Comparison of ENCODE assay signal across 11 mouse cellular contexts in the genomic region with DNA sequence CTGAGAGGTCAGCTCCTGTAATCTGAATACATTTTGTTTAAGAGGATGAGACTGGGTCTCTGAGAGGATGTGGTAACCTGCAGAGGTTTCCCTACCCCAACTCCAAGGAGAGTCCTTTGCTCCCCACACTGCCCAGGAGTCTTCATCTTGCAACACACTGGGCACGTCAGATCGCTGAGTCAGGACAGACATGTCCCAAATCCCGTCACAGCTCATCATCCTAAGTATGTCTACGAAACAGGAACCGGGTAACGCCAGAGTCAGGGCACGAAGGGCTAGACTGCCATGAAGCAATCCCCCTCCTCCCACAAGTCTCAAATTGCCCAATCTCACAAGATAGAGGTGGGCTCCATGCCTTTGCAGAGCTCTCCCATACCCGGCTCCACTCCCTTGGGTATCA. TPM values are rescaled to one million over a fixed set of nuclear protein-coding genes. Genes with fewer than 3 reads are reported as not detected.
DNase-seq lines count a peak whose midpoint lies in the region; ATAC-seq and TF ChIP-seq lines count a peak whose summit lies in the region.
"Had no signal": no experiment of that assay in that cellular context is flagged by ENCODE, and none has a peak within 500 bp of the region (broad histone marks: within the 10 kb centered on the region; RNA-seq: fewer than 3 reads in every experiment).

No protein-coding gene starts in this region.

- no peak for ATAC-seq in heart, embryonic 11.5 days (replicated peaks; ENCODE audit: insufficient number of reproducible peaks, low FRiP score, low TSS enrichment)
- ATAC-seq in liver, embryonic 11.5 days (replicated peaks; ENCODE audit: low FRiP score) = no peak
- no peak for ATAC-seq in liver, embryonic 15.5 days (ENCODE audit: insufficient read depth)
- ATAC-seq: CD4-positive, CD25-positive, alpha-beta regulatory T cell, adult 4 months had no signal

- H3K27ac ChIP-seq in heart, embryonic 11.5 days (ENCODE audit: low read depth, low read length) = no peak overlapping the region
- no peak overlapping the region for H3K27ac ChIP-seq in liver, embryonic 11.5 days (ENCODE audit: low read depth, low read length)
- H3K27ac ChIP-seq in liver, embryonic 15.5 days (replicated peaks) = 0 out of 2 replicates have a peak overlapping the region, but pooled peaks have one; percentile 24
- H3K27ac ChIP-seq in olfactory bulb, adult 2 months (ENCODE audit: insufficient read depth, low read depth, low read length) = no peak overlapping the region

- H3K4me1 ChIP-seq in heart, embryonic 11.5 days (ENCODE audit: control insufficient read depth, insufficient read depth, low read length) = peaks cover 21% of the 10 kb centered on the region
- H3K4me1 ChIP-seq in liver, embryonic 11.5 days (replicated peaks; ENCODE audit: control insufficient read depth, insufficient read depth, low read length) = peaks cover 18% of the 10 kb centered on the region
- peaks cover 38% of the 10 kb centered on the region for H3K4me1 ChIP-seq in liver, embryonic 15.5 days (replicated peaks)
- H3K4me1 ChIP-seq in olfactory bulb, adult 2 months (ENCODE audit: control insufficient read depth, insufficient read depth, low read length) = peaks cover 19% of the 10 kb centered on the region

- TF ChIP-seq POLR2A in olfactory bulb, adult 2 months (IDR thresholded peaks at IDR 0.05; ENCODE audit: insufficient read depth, low read depth, low read length) = no peak

- H3K4me3 ChIP-seq in heart, embryonic 11.5 days (ENCODE audit: low read depth, low read length) = no peak overlapping the region
- H3K4me3 ChIP-seq in liver, embryonic 11.5 days (ENCODE audit: low read depth, low read length) = no peak overlapping the region
- H3K4me3 ChIP-seq in liver, embryonic 15.5 days (replicated peaks) = peak overlapping the region; percentile 69
- no peak overlapping the region for H3K4me3 ChIP-seq in olfactory bulb, adult 2 months (ENCODE audit: insufficient read depth, low read depth, low read length)

- peak overlapping the region; percentile 80; the same call in 1 of the 2 replicates for H3K4me2 ChIP-seq in heart, embryonic 11.5 days
- H3K4me2 ChIP-seq in liver, embryonic 11.5 days = peak overlapping the region; percentile 69
- peak overlapping the region; percentile 80 for H3K4me2 ChIP-seq in liver, embryonic 15.5 days

- H3K9ac ChIP-seq in heart, embryonic 11.5 days (ENCODE audit: low read depth, low read length) = no peak overlapping the region
- no peak overlapping the region for H3K9ac ChIP-seq in liver, embryonic 11.5 days (ENCODE audit: low read depth, low read length)
- peak overlapping the region; percentile 31; the same call in 1 of the 2 replicates for H3K9ac ChIP-seq in liver, embryonic 15.5 days

- H3K27me3 ChIP-seq in heart, embryonic 11.5 days (ENCODE audit: control insufficient read depth, insufficient read depth, low read length) = no peaks in the 10 kb centered on the region
- no peaks in the 10 kb centered on the region for H3K27me3 ChIP-seq in liver, embryonic 11.5 days (replicated peaks; ENCODE audit: control insufficient read depth, insufficient read depth, low read length)
- H3K27me3 ChIP-seq in liver, embryonic 15.5 days = peaks cover 6% of the 10 kb centered on the region; the same call in 1 of the 2 replicates

- 72% methylated on average over 8 of the region's 8 CpGs for WGBS in heart, embryonic 11.5 days (ENCODE audit: insufficient replicate concordance)
- 73% methylated on average over 8 of the region's 8 CpGs for WGBS in liver, embryonic 11.5 days
- 72% methylated on average over 8 of the region's 8 CpGs for WGBS in liver, embryonic 15.5 days (ENCODE audit: insufficient replicate concordance)
- WGBS in olfactory bulb, adult 2 months = 91% methylated on average over 8 of the region's 8 CpGs

- DNase-seq in heart, adult 18-20 months = no peak
- DNase-seq in liver, embryonic 11.5 days (ENCODE audit: low spot score) = no peak
- no peak for DNase-seq in liver
- no peak for DNase-seq in left cerebral cortex, adult 18-20 months (ENCODE audit: low spot score in 2 of 2)
- DNase-seq in adipocyte (ENCODE audit: low spot score) = no peak
- DNase-seq: gastrocnemius, postnatal 10 days; spleen, adult 18-20 months had no signal

- TF ChIP-seq CTCF in olfactory bulb, adult 2 months (IDR thresholded peaks at IDR 0.05; ENCODE audit: insufficient read depth, low read depth, low read length) = 0 out of 2 replicates have a peak, but pooled peaks have one; percentile 8

- H3K36me3 ChIP-seq in heart, embryonic 11.5 days (ENCODE audit: control insufficient read depth, insufficient read depth, low read length) = peaks cover 20% of the 10 kb centered on the region
- peaks cover 27% of the 10 kb centered on the region for H3K36me3 ChIP-seq in liver, embryonic 11.5 days (ENCODE audit: control insufficient read depth, insufficient read depth, low read length)
- H3K36me3 ChIP-seq in liver, embryonic 15.5 days (replicated peaks) = peaks cover 46% of the 10 kb centered on the region

- no peaks in the 10 kb centered on the region for H3K9me3 ChIP-seq in heart, embryonic 11.5 days (replicated peaks; ENCODE audit: control insufficient read depth, low read length)
- H3K9me3 ChIP-seq in liver, embryonic 11.5 days (ENCODE audit: control insufficient read depth, low read length) = no peaks in the 10 kb centered on the region
- H3K9me3 ChIP-seq in liver, embryonic 15.5 days (replicated peaks) = no peaks in the 10 kb centered on the region

RNA-seq across cellular contexts. Expression of gene Lrpap1, which starts 2.5 kb away (rescaled TPM):
- 130 and 151 TPM in 2 replicates for polyA plus RNA-seq in heart, embryonic 11.5 days (2014; fragmentation: Nextera tagmentation; extraction: Ambion mirVana)
- total RNA-seq in heart, adult 18-20 months (2021) = 10 to 100 TPM; 49.9 to 50.2 TPM
- 97.9 and 103 TPM in 2 replicates for polyA plus RNA-seq in liver, embryonic 11.5 days (2014; fragmentation: Nextera tagmentation; extraction: Ambion mirVana)
- polyA plus RNA-seq in liver, embryonic 15.5 days (2015; fragmentation: Nextera tagmentation; extraction: Ambion mirVana) = 77.9 and 82.8 TPM in 2 replicates
- polyA plus RNA-seq in olfactory bulb, adult 2 months (2012; ENCODE audit: insufficient read depth, insufficient read length, low replicate concordance, missing spikeins) = not detected in 2 replicates
- total RNA-seq in left cerebral cortex, adult 18-20 months (2021) = 100 to 1,000 TPM; 142 to 156 TPM

RNA-seq across cellular contexts. Expression of gene Dok7, which starts 46.5 kb away (rescaled TPM):
- 2.8 and 3.3 TPM in 2 replicates for polyA plus RNA-seq in heart, embryonic 11.5 days (2014; fragmentation: Nextera tagmentation; extraction: Ambion mirVana)
- 10 to 100 TPM; 33.2 to 35.2 TPM for total RNA-seq in heart, adult 18-20 months (2021)
- polyA plus RNA-seq in liver, embryonic 11.5 days (2014; fragmentation: Nextera tagmentation; extraction: Ambion mirVana) = 0.08 and 0.29 TPM in 2 replicates
- polyA plus RNA-seq in liver, embryonic 15.5 days (2015; fragmentation: Nextera tagmentation; extraction: Ambion mirVana) = 0.15 and 0.22 TPM in 2 replicates
- not detected in 2 replicates for polyA plus RNA-seq in olfactory bulb, adult 2 months (2012; ENCODE audit: insufficient read depth, insufficient read length, low replicate concordance, missing spikeins)
- total RNA-seq in left cerebral cortex, adult 18-20 months (2021) = 10 to 100 TPM; 24.7 to 26.6 TPM
- polyA plus RNA-seq: CD4-positive, CD25-positive, alpha-beta regulatory T cell, adult 4 months had no signal
